Mouse (Mus musculus): ENCODE data around the gene Ncl. TPM values are rescaled to one million over a fixed set of nuclear protein-coding genes. Genes with fewer than 3 reads are reported as not detected.
A peak's percentile ranks its signal among the peaks of the same experiment; 100 is the strongest.
"Not testable (repeated sequence)": the region's sequence is repeated elsewhere in the genome, so short reads cannot be mapped to it uniquely, and the experiment has no call there.

Ncl gene
- total RNA-seq, 2 experiments from 2014 or later: 232 to 249 TPM

DNA sequence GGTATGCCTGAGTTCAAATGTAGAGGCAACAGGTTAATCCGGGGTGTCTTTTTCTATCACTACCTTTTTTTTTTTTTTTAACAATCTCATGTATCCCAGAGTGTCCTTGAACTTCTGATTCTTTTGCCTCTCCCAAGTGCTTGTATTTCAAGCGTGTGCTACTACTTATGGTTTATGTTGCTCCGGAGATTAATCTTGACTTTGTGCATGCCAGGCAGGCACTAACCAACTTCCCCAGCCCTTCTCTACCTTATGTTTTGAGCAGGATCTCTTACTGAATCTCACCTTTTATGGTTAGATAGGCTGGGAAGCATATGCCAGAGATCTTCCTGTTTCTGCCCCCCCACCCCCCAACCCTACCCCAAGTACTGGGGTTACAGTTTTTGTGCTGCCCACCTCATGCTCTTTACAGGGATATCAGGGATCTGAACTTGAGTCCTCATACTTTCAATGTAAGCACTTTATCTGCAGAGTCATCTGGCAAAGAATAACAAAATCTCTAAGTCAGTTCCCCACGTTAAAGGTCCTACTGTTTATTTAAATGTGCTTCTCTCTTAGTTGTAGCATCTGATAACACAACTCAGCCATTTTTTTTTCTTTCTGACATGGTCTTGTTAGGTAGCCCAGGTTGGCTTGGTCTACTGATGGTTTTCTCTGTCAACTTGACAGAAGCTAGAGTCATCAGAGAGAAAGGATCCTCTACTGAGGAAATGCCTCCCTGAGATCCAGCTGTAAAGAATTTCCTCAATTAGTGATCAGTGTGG lies 2.8 kb upstream of the Ncl start:
- intact Hi-C loops (cut with DNase I): no loop called here
- no peak for DNase-seq

DNA sequence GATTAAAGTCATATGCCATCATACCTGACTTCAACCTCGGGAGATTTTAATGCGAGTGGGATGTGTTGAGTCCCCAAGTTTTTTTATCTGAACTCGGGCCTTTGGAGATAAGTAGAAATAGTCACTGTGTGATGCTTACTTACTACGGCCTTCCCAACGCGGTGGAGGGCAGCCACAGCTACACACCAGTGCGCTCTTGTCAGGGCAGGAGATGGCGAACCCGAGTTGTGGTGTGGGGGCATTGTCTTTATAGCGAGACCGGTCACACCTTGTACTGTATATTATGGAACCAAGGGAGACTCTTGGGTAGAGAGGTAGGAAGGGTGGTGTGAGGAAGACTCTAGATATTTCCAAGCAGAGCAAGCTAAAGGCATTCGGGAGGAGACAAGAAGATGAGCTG lies 1.2 kb upstream of the Ncl start:
- no peak for DNase-seq
- intact Hi-C loops (cut with DNase I): no loop called here

DNA sequence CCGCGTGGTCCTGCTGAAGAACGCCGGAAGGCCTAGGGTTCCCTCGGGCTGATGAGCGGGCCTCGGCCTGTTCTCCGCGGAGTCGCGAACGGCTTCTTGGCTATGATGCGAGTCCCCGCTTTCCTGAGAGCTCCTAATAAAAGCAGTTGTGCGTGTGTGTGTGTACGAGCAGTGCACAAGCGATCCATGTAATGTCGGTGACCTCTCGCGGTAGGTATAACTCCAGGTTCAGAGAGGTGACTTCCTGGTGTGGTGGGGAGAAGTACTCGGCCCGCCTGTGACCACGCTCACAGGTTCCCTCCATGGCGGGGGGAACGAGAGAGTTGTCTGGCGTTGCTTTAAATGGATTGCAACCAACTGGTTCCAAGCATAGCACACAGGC lies 589 bp upstream of the Ncl start:
- intact Hi-C loops (cut with DNase I): no loop called here
- no peak for DNase-seq

- intact Hi-C loops (cut with DNase I): no loop called here
- DNase-seq: no peak
Observed at GRCm38 (mm10) chr1:86358229-86358905, 833 bp downstream of the Ncl start.

- intact Hi-C loops (cut with DNase I): loop anchor here (5.0 kb wide), 1 partner anchor 277 kb away; no protein-coding TSS in a partner anchor
- no peak for DNase-seq
Observed at GRCm38 (mm10) chr1:86354186-86354585, 5.0 kb downstream of the Ncl start.

- no peak for DNase-seq
- intact Hi-C loops (cut with DNase I): loop anchor here (5.0 kb wide), 1 partner anchor 273 kb away; no protein-coding TSS in a partner anchor
Observed at GRCm38 (mm10) chr1:86350576-86350975, 8.6 kb downstream of the Ncl start.

DNA sequence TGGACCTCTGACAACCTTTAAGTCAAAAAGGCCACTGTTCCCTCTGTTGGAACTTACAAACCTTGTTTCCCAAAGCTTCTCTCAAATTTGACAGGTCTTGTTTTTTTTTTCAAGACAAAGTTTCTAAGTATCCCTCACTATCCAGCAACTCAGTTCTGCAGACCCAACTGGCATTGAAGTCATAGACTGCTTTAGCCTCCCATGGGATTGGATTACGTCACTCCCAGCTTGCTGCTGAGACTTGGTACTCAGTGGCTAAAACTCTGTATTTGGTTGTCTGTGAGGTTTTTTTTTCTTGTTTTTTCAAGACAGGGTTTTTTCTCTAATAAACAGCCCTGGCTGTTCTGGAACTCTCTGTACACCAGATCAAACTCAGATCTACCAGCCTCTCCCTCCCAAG lies 9.5 kb downstream of the Ncl start:
- DNase-seq: no peak
- intact Hi-C loops (cut with DNase I): loop anchor here (5.0 kb wide), 1 partner anchor 272 kb away; no protein-coding TSS in a partner anchor

- DNase-seq: no peak
- intact Hi-C loops (cut with DNase I): no loop called here
Observed at GRCm38 (mm10) chr1:86349201-86349600, 10.0 kb downstream of the Ncl start.

- intact Hi-C loops (cut with DNase I): no loop called here
- DNase-seq: no peak
Observed at GRCm38 (mm10) chr1:86348801-86349200, 10.4 kb downstream of the Ncl start.

DNA sequence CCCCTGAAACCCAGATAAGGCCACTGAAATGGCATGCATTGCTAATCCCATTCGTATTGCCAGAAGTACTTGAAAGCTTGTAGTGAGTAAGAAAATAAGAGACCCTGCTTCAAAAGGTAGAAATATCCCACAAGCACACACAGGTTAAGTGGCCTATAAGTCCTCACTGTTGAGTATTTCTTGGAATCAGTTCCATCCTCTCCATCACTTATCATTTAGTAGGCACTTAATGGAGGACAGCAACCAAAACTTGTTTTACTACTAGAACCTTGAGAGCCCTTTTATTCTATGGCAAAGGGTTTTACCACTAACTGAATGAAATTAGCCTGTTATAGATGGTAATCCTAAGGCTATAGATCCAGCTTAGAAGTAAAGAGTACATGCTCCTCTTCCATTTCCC lies 11.1 kb downstream of the Ncl start:
- no peak for DNase-seq
- intact Hi-C loops (cut with DNase I): no loop called here

GRCm38 (mm10) chr1:86347716-86348045 lies 11.5 kb downstream of the Ncl start:
- intact Hi-C loops (cut with DNase I): no loop called here
- DNase-seq: no peak

- intact Hi-C loops (cut with DNase I): no loop called here
- DNase-seq: no peak
Observed at GRCm38 (mm10) chr1:86346851-86347715, 12.1 kb downstream of the Ncl start.

DNA sequence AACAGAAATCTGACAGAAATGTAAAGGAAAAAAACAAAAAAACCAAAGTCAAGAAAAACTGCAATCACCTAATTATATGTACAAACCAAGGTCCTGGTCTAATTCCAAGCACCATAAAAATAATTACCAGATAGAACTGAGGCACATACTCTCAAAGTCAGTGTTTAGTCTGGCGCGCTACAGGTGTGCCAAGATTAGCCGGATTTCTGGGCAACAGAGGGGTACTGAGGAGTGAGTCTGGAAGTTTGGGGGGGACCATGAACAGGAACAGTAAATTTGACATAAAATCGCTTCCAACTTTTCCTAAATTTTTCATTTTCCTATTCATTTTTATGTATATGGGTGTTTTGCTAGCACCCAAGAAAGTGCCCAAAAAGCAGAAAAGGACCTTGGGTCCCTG lies 13.2 kb downstream of the Ncl start:
- intact Hi-C loops (cut with DNase I): no loop called here
- DNase-seq: no peak

DNA sequence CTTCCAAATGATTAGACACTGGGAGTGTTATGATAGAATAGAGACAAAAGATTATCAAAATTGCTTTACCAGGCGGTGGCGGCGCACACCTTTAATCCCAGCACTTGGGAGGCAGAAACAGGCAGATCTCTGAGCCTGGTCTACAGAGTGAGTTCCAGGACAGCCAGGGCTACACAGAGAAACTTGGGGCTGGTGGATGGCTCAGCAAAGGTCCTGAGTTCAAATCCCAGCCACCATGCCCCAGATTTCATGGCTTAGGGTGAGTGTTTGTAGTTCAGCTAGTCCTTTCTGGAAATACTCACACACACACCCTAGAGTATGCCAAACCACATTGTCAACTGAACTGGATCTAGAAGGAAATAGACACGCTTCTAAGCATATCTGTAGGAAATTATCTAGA lies 14.1 kb downstream of the Ncl start:
- no peak for DNase-seq
- intact Hi-C loops (cut with DNase I): no loop called here

GRCm38 (mm10) chr1:86343969-86344861 lies 15.0 kb downstream of the Ncl start:
- no peak for DNase-seq
- intact Hi-C loops (cut with DNase I): no loop called here

- intact Hi-C loops (cut with DNase I): no loop called here
- DNase-seq: no peak
Observed at GRCm38 (mm10) chr1:86343087-86343645, 16.0 kb downstream of the Ncl start.

GRCm38 (mm10) chr1:86342371-86342770 lies 16.8 kb downstream of the Ncl start:
- DNase-seq: no peak
- intact Hi-C loops (cut with DNase I): no loop called here

- intact Hi-C loops (cut with DNase I); DNase-seq: not testable (repeated sequence)
Observed at GRCm38 (mm10) chr1:86341096-86341495, 18.1 kb downstream of the Ncl start.

- intact Hi-C loops (cut with DNase I): loop anchor here (5.0 kb wide), 2 partner anchors 122 to 162 kb away; no protein-coding TSS in a partner anchor
Observed at GRCm38 (mm10) chr1:86339156-86339812, 19.9 kb downstream of the Ncl start.

More at GRCm38 (mm10) chr1:86339156-86339812, 19.9 kb downstream of the Ncl start:
- DNase-seq: peak; percentile 82
